Comparison of ENCODE assay signal across 10 mouse cellular contexts in the genomic region with DNA sequence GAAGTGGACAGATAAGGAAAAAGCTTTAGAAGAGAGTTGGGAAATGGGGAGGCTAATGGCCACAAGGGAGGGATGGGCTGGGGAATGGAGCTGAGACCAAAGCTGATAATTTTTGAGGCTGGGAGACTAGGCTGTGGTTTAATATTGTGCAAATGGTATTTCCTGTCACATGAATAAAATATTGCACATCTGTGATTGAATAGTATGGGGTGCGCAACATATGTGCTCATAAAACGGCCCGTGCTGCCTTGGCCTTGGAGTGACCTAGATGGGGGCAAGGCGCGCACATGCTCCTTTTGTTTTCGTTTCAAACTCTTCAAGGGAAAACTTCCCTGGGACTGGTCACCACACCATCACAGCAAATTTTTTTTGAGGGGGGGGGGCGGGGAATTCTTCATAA. TPM values are rescaled to one million over a fixed set of nuclear protein-coding genes. Genes with fewer than 3 reads are reported as not detected.
DNase-seq lines count a peak whose midpoint lies in the region; ATAC-seq and TF ChIP-seq lines count a peak whose summit lies in the region.
"Had no signal": no experiment of that assay in that cellular context is flagged by ENCODE, and none has a peak within 500 bp of the region (broad histone marks: within the 10 kb centered on the region; RNA-seq: fewer than 3 reads in every experiment).

No protein-coding gene starts in this region.

- no peak for DNase-seq in heart, adult 2 months
- DNase-seq in heart, postnatal 14 days: no peak
- no peak for DNase-seq in neural tube, embryonic 11.5 days (ENCODE audit: low spot score)
- DNase-seq in intestine, embryonic 14.5 days (ENCODE audit: low spot score): no peak
- DNase-seq in yolk sac, embryonic 10.5 days (ENCODE audit: low spot score): no peak
- no peak for DNase-seq in adrenal gland, postnatal 4 days (ENCODE audit: low spot score in 2 of 2)
- DNase-seq: adrenal gland, postnatal 14 days; cerebellum, postnatal 36 days had no signal

- no peaks in the 10 kb centered on the region for H3K27me3 ChIP-seq in heart, adult 2 months (ENCODE audit: control insufficient read depth, insufficient read depth, low read length)
- H3K27me3 ChIP-seq in neural tube, embryonic 11.5 days (ENCODE audit: control insufficient read depth, insufficient read depth, low read length): no peaks in the 10 kb centered on the region
- no peaks in the 10 kb centered on the region for H3K27me3 ChIP-seq in neural tube, embryonic 15.5 days (replicated peaks)
- H3K27me3 ChIP-seq in intestine, embryonic 14.5 days (replicated peaks; ENCODE audit: control insufficient read depth, insufficient read depth, low read length): no peaks in the 10 kb centered on the region
- H3K27me3 ChIP-seq in stomach, embryonic 16.5 days (ENCODE audit: control insufficient read depth, insufficient read depth, low read length): no peaks in the 10 kb centered on the region

- H3K4me1 ChIP-seq in heart, adult 2 months (ENCODE audit: control insufficient read depth, insufficient read depth, low read length): peaks cover 21% of the 10 kb centered on the region
- peaks cover 22% of the 10 kb centered on the region for H3K4me1 ChIP-seq in neural tube, embryonic 11.5 days (ENCODE audit: control insufficient read depth, insufficient read depth, low read length)
- peaks cover 39% of the 10 kb centered on the region for H3K4me1 ChIP-seq in neural tube, embryonic 15.5 days
- peaks cover 52% of the 10 kb centered on the region for H3K4me1 ChIP-seq in intestine, embryonic 14.5 days (replicated peaks; ENCODE audit: control insufficient read depth, insufficient read depth, low read length)
- peaks cover 53% of the 10 kb centered on the region for H3K4me1 ChIP-seq in stomach, embryonic 16.5 days (ENCODE audit: control insufficient read depth, insufficient read depth, low read length)

- TF ChIP-seq POLR2A in heart, adult 2 months (IDR thresholded peaks at IDR 0.05; ENCODE audit: insufficient read depth, low read depth, low read length): no peak

- H3K36me3 ChIP-seq in heart, adult 2 months (ENCODE audit: control insufficient read depth, insufficient read depth, low read length): peaks cover 6% of the 10 kb centered on the region; the same call in 1 of the 2 replicates
- H3K36me3 ChIP-seq in neural tube, embryonic 11.5 days (ENCODE audit: control insufficient read depth, insufficient read depth, low read length): no peaks in the 10 kb centered on the region
- no peaks in the 10 kb centered on the region for H3K36me3 ChIP-seq in neural tube, embryonic 15.5 days
- 0 out of 2 replicates have a peak, but pooled peaks cover 6% of the 10 kb centered on the region for H3K36me3 ChIP-seq in intestine, embryonic 14.5 days (ENCODE audit: control insufficient read depth, insufficient read depth, low read length)
- H3K36me3 ChIP-seq in stomach, embryonic 16.5 days (ENCODE audit: control insufficient read depth, insufficient read depth, low read length): peaks cover 4% of the 10 kb centered on the region; the same call in 1 of the 2 replicates

- H3K9me3 ChIP-seq in neural tube, embryonic 11.5 days (ENCODE audit: control insufficient read depth, low read length): no peaks in the 10 kb centered on the region
- H3K9me3 ChIP-seq in neural tube, embryonic 15.5 days (replicated peaks): no peaks in the 10 kb centered on the region
- no peaks in the 10 kb centered on the region for H3K9me3 ChIP-seq in intestine, embryonic 14.5 days (ENCODE audit: control insufficient read depth, low read length)
- no peaks in the 10 kb centered on the region for H3K9me3 ChIP-seq in stomach, embryonic 16.5 days (replicated peaks; ENCODE audit: control insufficient read depth, low read length)

- no peaks in the 10 kb centered on the region for H3K79me2 ChIP-seq in heart, adult 2 months (replicated peaks; ENCODE audit: control insufficient read depth, insufficient read depth, low read length)

- no peak overlapping the region for H3K4me2 ChIP-seq in neural tube, embryonic 11.5 days (ENCODE audit: low read depth)
- H3K4me2 ChIP-seq in neural tube, embryonic 15.5 days: no peak overlapping the region
- peak overlapping the region; percentile 36 for H3K4me2 ChIP-seq in intestine, embryonic 14.5 days (ENCODE audit: low read length)
- H3K4me2 ChIP-seq in stomach, embryonic 16.5 days (ENCODE audit: low read depth, low read length): peak overlapping the region; percentile 20

- no peak overlapping the region for H3K9ac ChIP-seq in heart, adult 2 months (ENCODE audit: low read depth, low read length)
- H3K9ac ChIP-seq in neural tube, embryonic 11.5 days (ENCODE audit: low read length): no peak overlapping the region
- H3K9ac ChIP-seq in neural tube, embryonic 15.5 days (replicated peaks): no peak overlapping the region
- no peak overlapping the region for H3K9ac ChIP-seq in intestine, embryonic 14.5 days (ENCODE audit: low read length)
- no peak overlapping the region for H3K9ac ChIP-seq in stomach, embryonic 16.5 days (ENCODE audit: low read length)

- TF ChIP-seq EP300 in heart, adult 2 months (IDR thresholded peaks at IDR 0.05; ENCODE audit: insufficient read depth, low read depth, low read length): no peak

- no peak for TF ChIP-seq CTCF in heart, adult 2 months (IDR thresholded peaks at IDR 0.05)

- H3K27ac ChIP-seq in heart, adult 2 months: peak overlapping the region; percentile 78
- H3K27ac ChIP-seq in neural tube, embryonic 11.5 days (ENCODE audit: low read depth, low read length): peak overlapping the region; percentile 62; the same call in 1 of the 2 replicates
- H3K27ac ChIP-seq in neural tube, embryonic 15.5 days (replicated peaks): no peak overlapping the region
- H3K27ac ChIP-seq in intestine, embryonic 14.5 days (ENCODE audit: low read depth): peak overlapping the region; percentile 89
- H3K27ac ChIP-seq in stomach, embryonic 16.5 days (ENCODE audit: low read length): peak overlapping the region; percentile 78

- intact Hi-C loops in heart, adult 2 months (cut with DNase I): loop anchor here (2.0 kb wide), 1 partner anchor 15 kb away; no protein-coding TSS in a partner anchor
- intact Hi-C loops in heart, postnatal 14 days (cut with DNase I): no loop called here

- no peak for ATAC-seq in neural tube, embryonic 11.5 days (ENCODE audit: insufficient read depth, low FRiP score, low TSS enrichment)
- no peak for ATAC-seq in neural tube, embryonic 15.5 days (ENCODE audit: low FRiP score)
- no peak; the same call in 1 of the 2 replicates for ATAC-seq in intestine, embryonic 14.5 days (replicated peaks; ENCODE audit: low FRiP score, low TSS enrichment, low read depth)
- ATAC-seq in stomach, embryonic 16.5 days (ENCODE audit: insufficient read depth, low FRiP score): no peak

- no peak overlapping the region for H3K4me3 ChIP-seq in heart, adult 2 months
- H3K4me3 ChIP-seq in neural tube, embryonic 11.5 days (ENCODE audit: low read depth, low read length): no peak overlapping the region
- H3K4me3 ChIP-seq in neural tube, embryonic 15.5 days (replicated peaks): no peak overlapping the region
- no peak overlapping the region for H3K4me3 ChIP-seq in intestine, embryonic 14.5 days (ENCODE audit: low read depth, low read length)
- no peak overlapping the region; the same call in 1 of the 2 replicates for H3K4me3 ChIP-seq in stomach, embryonic 16.5 days (replicated peaks; ENCODE audit: low read length)

- WGBS in heart, adult 2 months: 32% methylated on average over 7 of the region's 7 CpGs
- 48% methylated on average over 7 of the region's 7 CpGs for WGBS in neural tube, embryonic 11.5 days
- WGBS in neural tube, embryonic 15.5 days: 61% methylated on average over 7 of the region's 7 CpGs
- WGBS in intestine, embryonic 14.5 days: 35% methylated on average over 7 of the region's 7 CpGs
- WGBS in stomach, embryonic 16.5 days: 45% methylated on average over 7 of the region's 7 CpGs

RNA-seq across cellular contexts. Expression of a gene that starts 28.4 kb away (rescaled TPM):
- 10 to 100 TPM; 18.9 to 21.8 TPM for total RNA-seq in heart, adult 2 months (2021)
- polyA plus RNA-seq in heart, adult 2 months (2012; rRNA removed): 9.4 and 16.8 TPM in 2 replicates
- total RNA-seq in heart, postnatal 14 days (2021): 10 to 100 TPM; 25.4 to 25.6 TPM
- 2.8 and 4.0 TPM in 2 replicates for polyA plus RNA-seq in neural tube, embryonic 11.5 days (2014; fragmentation: Nextera tagmentation; extraction: Ambion mirVana)
- 1.0 and 2.6 TPM in 2 replicates for polyA plus RNA-seq in neural tube, embryonic 15.5 days (2015; fragmentation: Nextera tagmentation; extraction: Ambion mirVana)
- 9.9 and 10.7 TPM in 2 replicates for polyA plus RNA-seq in intestine, embryonic 14.5 days (2014; fragmentation: Nextera tagmentation; extraction: Ambion mirVana)
- polyA plus RNA-seq in stomach, embryonic 16.5 days (2015; fragmentation: Nextera tagmentation; extraction: Ambion mirVana): 2.5 and 5.3 TPM in 2 replicates
- 10 to 100 TPM; 41.9 to 44.3 TPM for total RNA-seq in adrenal gland, postnatal 4 days (2021)

RNA-seq across cellular contexts. Expression of a gene that starts 42.5 kb away (rescaled TPM):
- total RNA-seq in heart, adult 2 months (2021): not detected
- polyA plus RNA-seq in heart, adult 2 months (2012; rRNA removed): 0.14 and 0.23 TPM in 2 replicates
- total RNA-seq in heart, postnatal 14 days (2021): not detected
- polyA plus RNA-seq in neural tube, embryonic 11.5 days (2014; fragmentation: Nextera tagmentation; extraction: Ambion mirVana): 0.31 TPM in 2 replicates
- polyA plus RNA-seq in neural tube, embryonic 15.5 days (2015; fragmentation: Nextera tagmentation; extraction: Ambion mirVana): 0.35 and 0.54 TPM in 2 replicates
- polyA plus RNA-seq in intestine, embryonic 14.5 days (2014; fragmentation: Nextera tagmentation; extraction: Ambion mirVana): 0.50 and 0.92 TPM in 2 replicates
- polyA plus RNA-seq in stomach, embryonic 16.5 days (2015; fragmentation: Nextera tagmentation; extraction: Ambion mirVana): 0.26 and 0.41 TPM in 2 replicates
- not detected for total RNA-seq in adrenal gland, postnatal 4 days (2021)
- total RNA-seq: adrenal gland, postnatal 14 days had no signal

Comparison
In these comparisons a context has a peak if more than half of its experiments do, and no peak if none do; other contexts are left out.
1. H3K4me2 ChIP-seq: peak in intestine, embryonic 14.5 days (single experiment) and stomach, embryonic 16.5 days (single experiment); none in neural tube, embryonic 11.5 days (single experiment) and neural tube, embryonic 15.5 days (single experiment).